Mouse (Mus musculus) stomach, embryonic 15.5 days (tissue): ENCODE measurements at regions not wholly inside any gene's neighbourhood (a gene's known extent, or its start where the extent isn't known, plus 50 kb on each side); places are given as distances from the start of the nearest gene placed in this dataset.
"Not testable (repeated sequence)": the region's sequence is repeated elsewhere in the genome, so short reads cannot be mapped to it uniquely, and the experiment has no call there.

Experiments used
- ATAC-seq: fragments of 200-750 bp; cut with Nextera tagmentation; 2 replicates; pipeline ENCODE4 v1.8.0; 2017; ENCODE audit warnings: low read depth, moderate number of reproducible peaks, moderate TSS enrichment; ENCODE audit not compliant: insufficient read depth, low FRiP score
- H3K27ac ChIP-seq: fragments of 300-500 bp; sonication (generic); 2 replicates; pipeline ENCODE4 v1.5.1; 2015; ENCODE audit warnings: mild to moderate bottlenecking, inconsistent platforms
- H3K27me3 ChIP-seq: fragments of 300-500 bp; sonication (generic); replicated peaks from 2 replicates; pipeline ENCODE4 v1.6.1; 2015; ENCODE audit warnings: inconsistent platforms
- H3K36me3 ChIP-seq: fragments of 300-500 bp; sonication (generic); 2 replicates; pipeline ENCODE4 v1.6.1; 2015; ENCODE audit warnings: inconsistent platforms
- H3K4me1 ChIP-seq: fragments of 300-500 bp; sonication (generic); 2 replicates; pipeline ENCODE4 v1.6.1; 2015; ENCODE audit warnings: inconsistent platforms
- H3K4me2 ChIP-seq: fragments of 300-500 bp; sonication (generic); 2 replicates; pipeline ENCODE4 v1.6.1; 2015; ENCODE audit warnings: mild to moderate bottlenecking, inconsistent platforms
- H3K4me3 ChIP-seq: fragments of 300-500 bp; sonication (generic); replicated peaks from 2 replicates; pipeline ENCODE4 v1.5.1; 2015; ENCODE audit warnings: inconsistent platforms
- H3K9ac ChIP-seq: fragments of 300-500 bp; sonication (generic); 2 replicates; pipeline ENCODE4 v1.6.1; 2015; ENCODE audit warnings: inconsistent platforms
- H3K9me3 ChIP-seq: fragments of 300-500 bp; sonication (generic); 2 replicates; pipeline ENCODE4 v1.6.1; 2016; ENCODE audit warnings: inconsistent platforms
- WGBS: fragments of 180-500 bp; shearing (Covaris S2); methylation state at CpG from one replicate; pipeline ENCODE4 v1.1.7; 2015; 5-methylcytosine and 5-hydroxymethylcytosine counted together

- Histone ChIP-seq H3K9me3 (no peaks in the 10 kb centered on the region), H3K36me3 (no peaks in the 10 kb centered on the region), H3K9ac (no peak overlapping the region), H3K4me2 (no peak overlapping the region), H3K4me1 (no peaks in the 10 kb centered on the region), H3K27me3 (no peaks in the 10 kb centered on the region), H3K4me3 (no peak overlapping the region), H3K27ac (peak overlapping the region; percentile 35; the same call in 1 of the 2 replicates)
- WGBS: 54% methylated on average over 2 of the region's 2 CpGs
- no peak for ATAC-seq
These were observed 148.3 kb upstream of the Unc93a2 start for GRCm38 (mm10) chr17:7533552-7533951.

GRCm38 (mm10) chr17:7532618-7533017 is 147.4 kb upstream of the Unc93a2 start:
- no peak for ATAC-seq

DNA sequence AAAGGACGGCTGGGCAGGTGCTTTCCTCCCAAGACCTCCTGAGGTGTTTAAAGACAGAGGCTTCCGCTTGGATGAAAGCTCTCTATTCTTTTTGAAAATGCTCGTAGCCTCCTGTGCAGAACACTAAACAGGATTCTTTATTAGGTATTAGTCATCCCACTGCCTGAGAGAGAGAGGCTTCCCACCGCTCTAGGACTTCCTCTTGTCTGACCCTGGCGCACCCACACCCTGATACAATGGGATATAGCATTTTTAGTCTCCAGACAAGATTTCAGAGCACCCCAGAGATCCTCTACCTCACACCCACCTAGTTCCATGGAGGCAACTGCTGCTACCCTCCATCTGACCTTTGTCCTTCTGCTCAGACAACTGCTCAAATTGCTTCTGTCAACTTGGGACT is 144.0 kb upstream of the Unc93a2 start:
- no peaks in the 10 kb centered on the region for H3K27me3 ChIP-seq
- no peaks in the 10 kb centered on the region for H3K4me1 ChIP-seq
- H3K9me3 ChIP-seq: no peaks in the 10 kb centered on the region
- no peak overlapping the region for H3K27ac ChIP-seq
- WGBS: 60% methylated on average over 5 of the region's 5 CpGs
- H3K4me2 ChIP-seq: no peak overlapping the region
- H3K4me3 ChIP-seq: no peak overlapping the region
- H3K36me3 ChIP-seq: no peaks in the 10 kb centered on the region
- ATAC-seq: no peak
- H3K9ac ChIP-seq: no peak overlapping the region

More at GRCm38 (mm10) chr17:7532618-7533017, 147.4 kb upstream of the Unc93a2 start:
- Histone ChIP-seq H3K9me3 (no peaks in the 10 kb centered on the region), H3K4me1 (no peaks in the 10 kb centered on the region), H3K27ac (no peak overlapping the region), H3K4me2 (no peak overlapping the region), H3K36me3 (no peaks in the 10 kb centered on the region), H3K9ac (no peak overlapping the region), H3K27me3 (no peaks in the 10 kb centered on the region), H3K4me3 (no peak overlapping the region)
- 77% methylated on average over 3 of the region's 3 CpGs for whole genome bisulfite sequencing

DNA sequence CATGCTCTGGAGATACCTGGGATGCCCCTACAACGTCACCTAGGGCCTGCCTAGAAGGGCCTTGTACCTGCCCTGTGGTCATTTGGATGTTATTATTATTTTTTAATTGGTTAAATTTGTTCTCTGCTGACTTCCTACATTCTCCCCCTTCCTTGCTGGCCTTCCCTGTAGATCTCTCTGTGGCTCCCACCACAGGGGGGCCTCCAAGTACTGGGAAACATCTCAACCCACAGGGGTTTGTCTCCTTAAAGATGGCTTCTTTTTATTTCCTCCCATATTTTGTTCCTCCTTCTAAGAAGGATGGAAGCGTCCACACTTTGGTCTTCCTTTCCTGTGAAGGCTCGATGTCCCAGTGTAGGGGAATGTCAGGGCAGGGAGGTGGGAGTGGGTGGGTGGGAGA is 142.4 kb upstream of the Unc93a2 start:
- ATAC-seq: no peak
- Histone ChIP-seq H3K36me3 (no peaks in the 10 kb centered on the region), H3K27me3 (no peaks in the 10 kb centered on the region), H3K27ac (no peak overlapping the region), H3K9me3 (no peaks in the 10 kb centered on the region), H3K9ac (no peak overlapping the region), H3K4me3 (no peak overlapping the region), H3K4me1 (no peaks in the 10 kb centered on the region), H3K4me2 (no peak overlapping the region)
- WGBS: 85% methylated on average over 3 of the region's 3 CpGs

DNA sequence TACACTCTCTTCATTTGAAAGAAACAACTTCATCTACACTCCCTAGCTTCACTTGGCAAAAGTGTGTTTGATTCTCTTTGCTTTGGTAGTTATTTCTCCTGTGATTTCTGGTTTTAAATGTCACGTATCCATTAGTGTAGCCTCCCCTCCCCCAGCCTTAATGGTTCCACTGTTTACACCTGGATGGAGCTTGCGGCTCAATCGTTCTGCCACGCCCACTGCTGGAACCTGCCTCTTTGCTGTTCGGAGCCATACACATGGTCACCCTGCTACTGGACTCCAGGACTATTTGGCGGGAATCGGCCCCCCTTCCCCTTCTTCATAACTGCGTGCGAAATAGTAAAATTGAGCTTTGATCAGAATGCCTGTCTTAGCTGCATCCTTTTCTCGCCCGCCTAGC is 139.2 kb upstream of the Unc93a2 start:
- H3K4me1 ChIP-seq, H3K27me3 ChIP-seq: not testable (repeated sequence)
- 78% methylated on average over 11 of the region's 11 CpGs for WGBS

GRCm38 (mm10) chr17:7521127-7521526 is 135.9 kb upstream of the Unc93a2 start:
- Histone ChIP-seq H3K4me1 (no peaks in the 10 kb centered on the region), H3K4me2 (no peak overlapping the region), H3K36me3 (no peaks in the 10 kb centered on the region), H3K27ac (no peak overlapping the region), H3K27me3 (no peaks in the 10 kb centered on the region), H3K9me3 (no peaks in the 10 kb centered on the region), H3K4me3 (no peak overlapping the region), H3K9ac (no peak overlapping the region)
- 63% methylated on average over 10 of the region's 10 CpGs for WGBS
- no peak for ATAC-seq

More for the DNA sequence above, 139.2 kb upstream of the Unc93a2 start:
- not testable (repeated sequence) for H3K4me3 ChIP-seq, H3K9me3 ChIP-seq, H3K36me3 ChIP-seq, H3K9ac ChIP-seq, H3K4me2 ChIP-seq, ATAC-seq, H3K27ac ChIP-seq
